Mouse (Mus musculus) duodenum, adult 2 months (tissue): ENCODE measurements around the gene Neurod6. TPM values are rescaled to one million over a fixed set of nuclear protein-coding genes. Genes with fewer than 3 reads are reported as not detected.

Experiments
- polyA plus RNA-seq: library from polyadenylated mRNA; depleted of rRNA; stranded (reverse); fragments of >200 nt; gene quantifications from 2 replicates; pipeline ENCODE4 v1.2.3, GENCODE M21; 2012; ENCODE audit warnings: low replicate concordance; rRNA removed

Gene Neurod6
- not detected in 2 replicates for polyA plus RNA-seq

GRCm38 (mm10) chr6:55680974-55681373 is at the start of gene Neurod6:
TSS of gene Neurod6 (minus strand) at chr6:55681263.

Other genes starting within 250 kb of the Neurod6 start
- 1.9 and 2.7 TPM in 2 replicates for gene Adcyap1r1, start 229.3 kb downstream of the Neurod6 start, polyA plus RNA-seq
- 0.07 and 0.20 TPM in 2 replicates for gene Itprid1, start 155.6 kb upstream of the Neurod6 start, polyA plus RNA-seq